Mouse (Mus musculus) left cerebral cortex, adult 9 months (tissue): ENCODE data around the gene Scube3.

ENCODE experiments used
- DNase-seq, 2 experiments: peaks; one replicate each; pipeline ENCODE4 v3.0.0; 2022; ENCODE audit warnings: low spot score in 2 of 2

Gene Scube3

DNA sequence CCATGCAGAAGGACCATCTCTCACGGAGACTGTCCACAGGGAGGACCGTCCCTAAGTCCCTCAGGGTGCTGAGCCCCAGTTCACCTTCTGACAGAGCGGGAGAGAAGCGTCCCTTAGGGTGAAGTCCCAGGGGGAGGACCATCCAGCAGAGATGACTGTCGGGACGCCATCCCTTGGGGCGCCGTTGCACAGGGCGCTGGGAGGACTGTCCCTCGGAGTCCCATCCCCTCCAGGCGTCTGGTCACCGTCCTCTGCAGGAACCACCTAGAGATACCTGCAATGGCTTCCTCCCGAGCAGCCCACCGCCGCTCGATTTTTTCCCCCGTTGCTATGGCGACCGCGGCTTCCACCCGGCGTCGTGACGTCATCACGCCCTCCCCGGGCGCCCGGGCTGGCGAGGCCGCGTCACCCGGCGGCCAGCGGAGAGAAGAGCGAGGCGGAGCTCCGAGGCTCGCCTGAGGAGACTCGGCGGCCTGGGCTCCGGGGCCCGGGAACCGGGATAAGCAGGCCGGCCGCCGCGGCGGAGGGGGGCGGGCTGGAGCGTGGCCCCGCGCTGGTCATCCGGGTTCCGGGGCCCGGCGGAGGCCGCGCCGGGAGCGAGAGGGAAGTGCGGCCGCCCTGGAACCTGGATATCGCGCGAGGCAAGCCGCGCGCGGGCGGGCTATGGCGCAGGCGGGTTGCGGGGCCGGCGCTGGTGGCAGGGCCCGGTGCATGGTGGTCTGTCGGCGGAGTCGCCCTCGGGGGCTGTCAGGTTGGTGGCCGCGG lies 35.0 kb downstream of the Scube3 start, which contains the start of gene Zfp523:
Gene Zfp523 (plus strand): TSS at position 355 of the 765 bp plus-strand sequence.
- DNase-seq, result peak; percentile 79 to 88

DNA sequence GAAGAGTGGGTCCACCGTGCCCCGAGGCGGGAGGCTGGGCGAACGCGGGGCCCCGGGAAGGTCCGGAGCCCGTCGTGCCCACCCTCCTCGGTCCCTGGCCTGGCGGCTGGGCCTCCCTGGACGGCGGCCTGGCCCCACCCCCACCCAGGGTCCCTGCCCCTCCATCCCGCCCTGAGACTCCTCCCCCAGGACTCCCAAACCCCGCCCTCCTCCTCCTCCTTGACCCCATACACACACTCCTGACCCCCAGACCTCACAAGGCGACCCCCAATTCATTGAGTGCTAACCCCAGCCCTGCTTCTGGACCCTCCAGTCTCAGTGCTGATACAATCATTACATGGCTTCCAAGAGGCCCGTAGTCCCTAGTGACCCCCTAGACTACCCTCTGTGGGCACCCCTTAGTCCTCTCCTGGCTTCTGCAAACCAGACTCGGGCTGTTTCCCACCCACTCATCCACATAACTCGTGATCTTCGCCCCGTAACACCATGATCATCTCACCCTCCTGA lies 35.7 kb downstream of the Scube3 start:
- DNase-seq, result no peak

DNA sequence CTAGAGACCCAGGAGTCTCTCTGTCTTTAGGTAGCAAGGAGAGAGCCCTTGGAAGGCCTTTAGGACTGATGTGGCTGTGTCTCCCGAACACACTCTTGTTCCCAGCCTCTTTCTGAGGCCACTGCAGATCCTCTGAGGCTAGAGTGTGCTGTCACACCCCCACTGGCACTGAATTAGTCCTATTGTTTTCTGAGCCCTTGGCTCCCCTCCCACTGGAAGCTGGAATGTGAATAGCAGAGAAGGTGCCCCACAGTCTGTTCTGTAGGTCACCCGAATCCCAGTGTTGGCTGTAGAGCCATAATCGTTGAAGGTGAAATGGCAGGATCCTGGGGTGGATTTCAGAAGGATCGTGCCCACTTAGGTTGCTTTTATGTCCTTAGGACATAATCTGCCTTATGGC lies 38.4 kb downstream of the Scube3 start:
- no peak for DNase-seq

GRCm38 (mm10) chr17:28180783-28181544 lies 39.0 kb downstream of the Scube3 start:
- no peak for DNase-seq

DNA sequence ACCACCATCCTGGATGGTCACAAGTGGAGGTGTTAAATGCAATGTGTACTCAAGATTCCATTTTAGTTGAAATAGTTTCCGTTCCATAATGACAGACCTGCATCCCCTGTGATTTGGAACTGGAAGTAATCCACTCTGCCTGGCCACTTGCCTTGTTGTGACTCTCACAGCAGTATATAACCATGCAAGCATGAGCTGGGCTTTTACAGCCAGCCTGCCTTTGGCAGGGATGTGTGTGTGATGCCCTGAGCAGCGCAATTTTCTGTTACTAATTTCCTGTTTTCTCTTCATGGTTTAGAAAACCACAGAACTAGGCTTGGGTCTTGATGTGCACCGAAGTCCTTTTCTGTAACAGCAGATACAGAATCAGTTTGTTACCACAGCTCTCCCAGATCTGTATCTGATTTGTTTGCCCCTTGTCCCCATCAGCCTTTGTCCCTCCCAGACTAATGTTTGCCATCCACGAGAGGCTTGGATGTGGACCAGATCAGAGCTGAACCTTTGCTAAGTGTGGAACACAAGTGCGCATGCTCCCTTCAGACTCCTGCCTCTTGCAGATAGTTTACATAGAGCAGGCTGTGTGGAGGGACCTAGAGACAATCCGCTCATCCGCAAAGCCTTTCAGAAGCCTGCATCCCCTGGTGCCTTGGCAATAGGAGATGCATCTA lies 43.2 kb downstream of the Scube3 start:
- DNase-seq, result no peak

DNA sequence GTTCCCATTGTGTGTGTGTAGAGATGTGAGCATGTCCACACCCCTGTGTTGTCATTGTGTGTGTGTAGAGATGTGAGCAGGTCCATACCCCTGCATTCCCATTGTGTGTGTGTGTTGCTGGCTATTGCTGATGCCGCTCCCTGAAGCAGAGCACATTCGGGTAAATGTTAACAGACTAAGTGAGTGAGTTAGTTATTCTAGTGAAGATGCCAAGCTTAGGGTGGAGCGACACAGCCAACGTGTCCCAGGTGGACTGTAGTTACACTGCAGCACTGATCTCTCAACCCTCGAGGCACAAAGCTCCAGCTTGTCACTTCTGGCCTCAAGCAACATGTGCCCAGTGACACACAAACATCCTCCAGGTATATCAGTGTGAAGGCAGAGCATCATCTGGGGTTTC lies 46.4 kb downstream of the Scube3 start:
- DNase-seq, result no peak

DNA sequence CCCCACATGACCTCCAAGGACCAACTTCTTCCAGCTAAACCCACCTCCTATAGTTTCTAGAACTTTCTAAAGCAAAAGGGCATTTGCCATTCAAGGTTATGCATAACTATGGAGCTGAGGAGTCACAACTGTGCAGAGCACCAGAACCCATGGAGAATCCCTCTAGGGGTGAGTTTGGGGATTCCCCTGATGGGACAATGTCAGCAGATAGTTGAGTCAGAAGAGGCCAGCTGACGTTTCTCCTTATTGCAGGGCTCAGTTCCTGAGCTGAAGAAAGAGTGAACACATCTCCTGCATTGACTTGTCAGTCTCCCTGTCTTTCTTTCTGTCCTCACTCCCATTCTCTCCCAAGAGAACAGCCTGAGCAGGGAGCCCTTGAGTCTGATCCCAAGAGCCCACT lies 50.8 kb downstream of the Scube3 start:
- no peak for DNase-seq

- no peak for DNase-seq
These were observed 51.6 kb downstream of the Scube3 start for GRCm38 (mm10) chr17:28193559-28193958.

DNA sequence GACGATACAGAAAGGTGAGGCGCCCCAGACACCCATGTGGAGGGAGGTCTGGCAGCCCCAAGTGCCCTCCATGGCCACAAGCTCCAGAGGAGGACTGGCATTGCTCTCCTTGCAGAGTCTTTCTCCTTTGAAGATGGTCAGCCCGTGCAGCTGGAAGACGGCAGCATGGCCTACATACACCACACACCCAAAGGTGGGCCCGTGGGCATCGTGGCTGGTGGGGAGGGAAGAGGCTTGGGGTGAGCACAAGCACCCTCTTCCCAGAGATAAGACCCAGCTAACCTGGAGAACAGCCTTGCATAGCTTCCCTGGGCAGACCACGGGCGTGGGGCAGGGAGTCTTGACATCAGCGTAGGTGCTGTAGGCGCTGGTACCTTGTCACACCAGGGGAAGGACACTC lies 53.1 kb downstream of the Scube3 start:
- no peak for DNase-seq

DNA sequence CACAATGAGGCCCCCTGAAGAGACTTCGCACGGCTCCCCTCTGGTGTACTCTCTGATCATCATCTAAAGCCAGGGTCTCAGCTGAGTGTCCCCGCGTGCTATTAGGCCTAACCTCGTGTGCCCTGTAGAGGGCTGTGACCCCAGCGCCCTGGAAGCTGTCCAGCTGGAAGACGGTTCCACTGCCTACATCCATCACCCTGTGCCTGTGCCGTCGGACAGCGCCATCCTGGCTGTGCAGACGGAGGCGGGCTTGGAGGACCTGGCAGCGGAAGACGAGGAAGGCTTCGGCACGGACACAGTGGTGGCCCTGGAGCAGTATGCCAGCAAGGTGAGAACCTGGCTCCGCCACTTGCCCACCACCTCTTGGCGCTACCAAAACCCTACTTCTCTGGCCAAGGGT lies 55.7 kb downstream of the Scube3 start:
- DNase-seq, result no peak

DNA sequence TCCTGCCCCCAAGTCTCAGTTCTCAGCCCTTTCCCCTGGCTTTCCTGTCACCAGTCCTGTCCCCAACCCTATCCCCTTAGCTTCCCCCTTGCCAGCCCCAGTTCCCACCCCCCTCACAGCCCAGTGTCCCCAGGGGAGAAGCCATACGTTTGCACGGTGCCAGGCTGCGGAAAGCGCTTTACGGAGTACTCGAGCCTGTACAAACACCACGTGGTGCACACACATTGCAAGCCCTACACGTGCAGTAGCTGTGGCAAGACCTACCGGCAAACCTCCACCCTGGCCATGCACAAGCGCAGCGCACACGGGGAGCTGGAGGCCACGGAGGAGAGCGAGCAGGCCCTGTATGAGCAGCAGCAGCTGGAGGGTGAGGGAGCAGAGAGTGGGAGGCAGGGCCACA lies 60.0 kb downstream of the Scube3 start:
- no peak for DNase-seq

DNA sequence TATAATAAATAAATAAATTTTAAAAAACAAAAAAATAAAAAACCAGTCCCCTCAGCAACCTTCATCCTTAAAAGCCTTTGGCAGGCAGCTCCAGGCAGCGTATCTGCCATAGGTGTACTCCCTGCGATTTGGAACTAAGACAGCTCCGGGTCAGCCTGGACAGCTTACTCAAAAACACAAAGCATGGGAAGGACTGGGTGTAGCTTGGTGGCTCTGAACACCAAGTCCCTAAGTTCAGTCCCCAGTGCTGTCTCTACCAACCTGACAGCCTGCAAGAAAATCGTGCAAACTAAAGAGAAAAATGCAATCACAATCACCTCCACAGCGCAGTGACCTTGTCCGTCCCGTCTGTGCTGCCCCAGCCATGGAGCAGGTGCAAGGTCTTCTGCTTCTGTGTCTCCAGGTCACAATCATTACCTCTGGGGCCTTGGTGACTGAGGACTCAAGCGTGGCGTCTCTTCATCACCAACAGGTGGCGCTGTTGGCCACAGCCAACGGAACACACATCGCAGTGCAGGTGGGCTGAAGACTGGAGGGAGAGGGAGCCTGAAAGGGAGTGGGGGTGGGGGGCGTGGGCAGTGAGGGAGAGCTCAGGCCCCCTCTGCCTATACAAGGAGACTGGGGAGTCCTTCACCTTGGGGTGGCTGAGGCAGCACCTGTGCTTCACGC lies 62.2 kb downstream of the Scube3 start:
- DNase-seq, result peak in 1 of 2 experiments; percentile 44

DNA sequence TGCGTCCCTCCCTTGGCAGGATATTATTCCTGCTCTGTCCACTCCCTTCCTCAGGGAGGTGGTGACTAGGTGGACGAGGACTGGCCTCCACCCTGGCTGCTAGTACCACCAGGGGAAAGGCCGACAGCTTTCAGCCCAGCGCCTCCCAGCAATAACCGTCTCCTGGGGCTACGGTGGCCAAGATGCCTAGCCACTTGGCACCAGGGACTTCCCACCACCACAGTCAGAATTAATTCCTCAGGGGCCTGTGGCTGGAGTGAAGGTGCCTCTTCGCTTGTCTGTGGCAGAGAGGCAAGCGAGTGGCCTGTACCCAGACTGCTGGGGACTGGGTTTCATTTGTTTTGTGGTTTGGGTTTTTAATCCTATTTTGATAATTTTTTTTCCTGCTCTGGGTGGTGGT lies 63.5 kb downstream of the Scube3 start:
- no peak for DNase-seq

GRCm38 (mm10) chr17:28207092-28207491 lies 65.2 kb downstream of the Scube3 start:
- no peak for DNase-seq

GRCm38 (mm10) chr17:28207591-28208313 lies 65.8 kb downstream of the Scube3 start, which contains the start of gene Def6:
Gene Def6, plus strand, starts transcription at chr17:28207778.
- peak in 1 of 2 experiments; percentile 52 for DNase-seq

DNA sequence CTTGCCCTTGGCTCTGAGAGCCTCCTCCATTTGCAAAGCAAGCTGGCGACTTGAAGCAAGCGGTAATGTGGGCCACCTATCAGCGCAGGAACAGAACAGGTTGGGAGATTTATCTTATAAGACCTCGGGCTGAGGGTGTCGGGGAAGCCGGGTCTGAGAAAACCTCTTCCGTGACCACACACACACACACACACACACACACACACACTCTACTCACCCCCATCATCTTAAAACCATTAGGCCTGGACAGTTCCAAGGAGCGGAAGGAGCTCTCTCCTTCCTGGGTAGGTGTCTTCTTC lies 66.3 kb downstream of the Scube3 start:
- no peak for DNase-seq

DNA sequence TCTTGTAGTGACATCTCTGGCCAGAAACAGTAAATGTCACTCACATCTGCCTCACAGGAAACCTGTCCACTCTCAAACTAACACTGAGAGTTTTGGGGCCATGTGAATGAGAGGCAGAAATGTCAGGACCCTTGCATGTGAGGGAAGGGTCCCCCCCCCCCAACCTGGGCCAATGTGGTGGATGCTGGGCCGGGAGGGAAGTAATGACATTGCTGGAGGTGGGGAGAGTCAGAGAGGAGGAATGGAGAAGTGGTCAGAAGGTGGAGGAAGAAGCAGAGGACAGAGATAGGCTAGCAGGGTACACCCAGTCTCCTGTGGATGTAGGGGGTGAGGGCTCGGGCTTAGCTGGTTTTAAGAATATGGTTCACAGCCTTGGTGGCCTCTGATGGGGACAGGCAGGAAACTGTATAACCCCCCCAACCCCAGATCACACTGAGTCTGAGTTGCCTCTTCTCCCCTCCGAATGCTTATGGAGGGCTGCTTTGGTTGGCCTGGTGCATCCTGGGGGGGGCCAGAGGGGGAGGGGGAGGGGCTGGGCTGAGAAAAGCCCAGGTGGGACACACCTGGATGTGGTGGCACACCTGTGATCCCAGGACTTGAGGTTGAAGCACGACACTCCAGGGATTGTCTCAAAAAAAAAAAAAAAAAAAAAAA lies 67.6 kb downstream of the Scube3 start:
- DNase-seq, result no peak

- no peak for DNase-seq
These were observed 70.0 kb downstream of the Scube3 start for GRCm38 (mm10) chr17:28211921-28212341.

DNA sequence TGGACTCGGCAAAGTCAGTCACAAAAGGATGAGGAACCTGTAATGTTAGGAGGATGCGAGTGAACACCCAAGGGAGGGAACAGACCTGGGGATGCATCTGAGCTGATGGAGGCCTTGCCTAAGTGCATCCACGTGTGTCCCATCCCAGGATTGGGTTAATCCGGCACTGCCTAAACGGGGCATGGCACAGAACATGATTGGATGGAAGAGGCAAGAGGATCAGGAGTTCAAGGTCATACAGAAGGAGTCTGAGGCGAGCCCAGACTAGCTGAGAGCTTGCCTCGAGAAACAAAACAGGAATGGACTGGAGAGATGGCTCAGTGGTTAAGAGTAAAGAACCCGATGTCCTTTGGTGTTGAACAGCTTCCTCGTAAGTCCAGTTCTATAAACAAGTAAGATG lies 70.5 kb downstream of the Scube3 start:
- no peak for DNase-seq

- no peak for DNase-seq
These were observed 71.3 kb downstream of the Scube3 start for GRCm38 (mm10) chr17:28213236-28213635.

DNA sequence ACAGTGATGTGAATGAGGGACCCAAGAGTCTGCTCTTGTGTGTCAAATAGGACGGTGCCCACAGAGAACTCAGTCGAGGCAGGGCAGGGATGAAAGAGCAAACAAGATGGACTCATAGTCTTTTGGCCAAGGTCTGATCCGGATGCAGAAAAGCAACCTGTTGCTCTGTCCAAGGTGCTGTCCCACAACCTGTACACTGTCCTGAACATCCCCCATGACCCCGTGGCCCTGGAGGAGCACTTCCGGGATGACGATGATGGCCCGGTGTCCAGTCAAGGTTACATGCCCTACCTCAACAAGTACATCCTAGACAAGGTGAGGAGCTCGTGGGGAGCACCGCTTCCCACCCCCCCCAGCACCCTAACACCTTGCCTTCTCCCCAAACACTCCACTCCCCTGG lies 74.8 kb downstream of the Scube3 start:
- DNase-seq, result no peak
